Mouse (Mus musculus): ENCODE data around the gene Rab42. TPM values are rescaled to one million over a fixed set of nuclear protein-coding genes. Genes with fewer than 3 reads are reported as not detected.

The Rab42 gene
- total RNA-seq, 2 experiments from 2014 or later, result 1.2 to 1.5 TPM

DNA sequence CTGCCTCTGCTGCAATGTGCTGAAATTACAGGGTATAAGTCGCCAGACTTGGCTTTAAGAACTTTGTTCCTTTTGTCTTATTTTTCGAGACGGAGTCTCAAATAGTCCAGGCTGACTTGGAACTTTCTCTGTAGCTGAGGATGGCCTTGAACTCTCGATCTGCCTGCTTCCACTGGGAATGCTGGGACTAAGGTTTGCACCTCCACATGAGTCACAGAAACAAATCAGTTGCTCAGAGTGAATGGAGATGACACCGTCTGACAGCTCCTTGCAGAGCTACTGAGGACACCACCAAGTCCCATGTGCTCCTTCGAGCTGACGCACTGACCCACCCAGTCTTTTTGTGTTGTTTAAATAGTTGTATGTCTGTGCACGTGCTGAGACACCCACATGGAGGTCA is 50.1 kb downstream of the Rab42 start:
- DNase-seq (ENCODE audit: low spot score in 2 of 2), result no peak

More for the DNA sequence above, 50.1 kb downstream of the Rab42 start:
- intact Hi-C loops (cut with DNase I), result no loop called here

Other genes with a start within 250 kb of the Rab42 start
- gene Gm10300, start 228.7 kb downstream of the Rab42 start, total RNA-seq (2021), result not detected
- gene Epb41, start 228.1 kb downstream of the Rab42 start, total RNA-seq (2021), result 10 to 100 TPM; 32.5 to 42.7 TPM
- gene Oprd1, start 158.9 kb downstream of the Rab42 start, total RNA-seq (2021), result 10 to 100 TPM; 16.7 to 16.9 TPM
- gene Ythdf2, start 91.1 kb downstream of the Rab42 start, total RNA-seq (2021), result 10 to 100 TPM; 45.4 to 46.3 TPM
- 10 to 100 TPM; 25.2 to 26.2 TPM for gene Gmeb1, start 41.8 kb downstream of the Rab42 start, total RNA-seq (2021)
- 10 to 100 TPM; 19.2 to 22.5 TPM for gene Taf12, start 29.0 kb downstream of the Rab42 start, total RNA-seq (2021)
- 10 to 100 TPM; 18.0 to 22.2 TPM for gene Trnau1ap, start 26.2 kb upstream of the Rab42 start, total RNA-seq (2021)
- 10 to 100 TPM; 12.8 to 14.8 TPM for gene Rcc1, start 50.2 kb upstream of the Rab42 start, total RNA-seq (2021)
- 10 to 100 TPM in 1 of 2 experiments, 1 to 10 TPM in 1; 8.3 to 11.3 TPM for gene Phactr4, start 119.1 kb upstream of the Rab42 start, total RNA-seq (2021)
- gene Med18, start 160.5 kb upstream of the Rab42 start, total RNA-seq (2021), result 10 to 100 TPM in 1 of 2 experiments, 1 to 10 TPM in 1; 8.5 to 10.8 TPM
- 10 to 100 TPM in 1 of 2 experiments, 1 to 10 TPM in 1; 9.5 to 10.2 TPM for gene Sesn2, start 207.1 kb upstream of the Rab42 start, total RNA-seq (2021)
- 100 to 1,000 TPM; 490 to 544 TPM for gene Atpif1, start 230.3 kb upstream of the Rab42 start, total RNA-seq (2021)
- 10 to 100 TPM; 83.9 to 93.1 TPM for gene Dnajc8, start 232.2 kb upstream of the Rab42 start, total RNA-seq (2021)